Mouse (Mus musculus) forebrain, embryonic 15.5 days (tissue): Measurements from ENCODE around the gene Dhx9. TPM values are rescaled to one million over a fixed set of nuclear protein-coding genes. Genes with fewer than 3 reads are reported as not detected.
"Not testable (repeated sequence)": the region's sequence is repeated elsewhere in the genome, so short reads cannot be mapped to it uniquely, and the experiment has no call there.

ENCODE experiments used
- ATAC-seq: fragments of 200-750 bp; cut with Nextera tagmentation; replicated peaks from 2 replicates; pipeline ENCODE4 v1.8.0; 2017; ENCODE audit warnings: mild to moderate bottlenecking, moderate TSS enrichment, moderate library complexity
- H3K27ac ChIP-seq: fragments of 300-500 bp; sonication (generic); replicated peaks from 2 replicates; pipeline ENCODE4 v1.5.1; 2015; ENCODE audit warnings: mild to moderate bottlenecking, inconsistent platforms
- H3K27me3 ChIP-seq: fragments of 300-500 bp; sonication (generic); 2 replicates; pipeline ENCODE4 v1.6.1; 2015; ENCODE audit warnings: inconsistent platforms
- H3K36me3 ChIP-seq: fragments of 300-500 bp; sonication (generic); 2 replicates; pipeline ENCODE4 v1.6.1; 2015; ENCODE audit warnings: mild to moderate bottlenecking, inconsistent platforms
- H3K4me1 ChIP-seq: fragments of 300-500 bp; sonication (generic); 2 replicates; pipeline ENCODE4 v1.6.1; 2015; ENCODE audit warnings: inconsistent platforms
- H3K4me2 ChIP-seq: fragments of 300-500 bp; sonication (generic); replicated peaks from 2 replicates; pipeline ENCODE4 v1.6.1; 2015; ENCODE audit warnings: mild to moderate bottlenecking, inconsistent platforms
- H3K4me3 ChIP-seq: fragments of 300-500 bp; sonication (generic); 2 replicates; pipeline ENCODE4 v1.5.1; 2015; ENCODE audit warnings: mild to moderate bottlenecking, inconsistent platforms
- H3K9ac ChIP-seq: fragments of 300-500 bp; sonication (generic); replicated peaks from 2 replicates; pipeline ENCODE4 v1.6.1; 2015; ENCODE audit warnings: mild to moderate bottlenecking, inconsistent platforms
- H3K9me3 ChIP-seq: fragments of 300-500 bp; sonication (generic); 2 replicates; pipeline ENCODE4 v1.6.1; 2016; ENCODE audit warnings: inconsistent platforms
- whole genome bisulfite sequencing: fragments of 180-500 bp; shearing (Covaris S2); methylation state at CpG from one replicate; pipeline ENCODE4 v1.1.7; 2015; ENCODE audit warnings: mixed read lengths; 5-methylcytosine and 5-hydroxymethylcytosine counted together
- polyA plus RNA-seq: library from polyadenylated mRNA; unstranded; fragments of >200 nt; fragmentation: Nextera tagmentation; extraction: Ambion mirVana; gene quantifications from 2 replicates; pipeline ENCODE4 v1.2.1, GENCODE M21; 2015

Dhx9 gene
- polyA plus RNA-seq, 1 experiment from 2014 or later: 37.4 TPM

- 87% methylated on average over 11 of the region's 11 CpGs for WGBS
- Histone ChIP-seq H3K4me1 (no peaks in the 10 kb centered on the region), H3K9ac (no peak overlapping the region), H3K27ac (no peak overlapping the region), H3K36me3 (no peaks in the 10 kb centered on the region), H3K4me2 (no peak overlapping the region), H3K4me3 (no peak overlapping the region), H3K27me3 (no peaks in the 10 kb centered on the region), H3K9me3 (no peaks in the 10 kb centered on the region)
- ATAC-seq: no peak
These were observed 49.9 kb downstream of the Dhx9 start for GRCm38 (mm10) chr1:153437536-153437935.

GRCm38 (mm10) chr1:153433851-153434589 is 53.4 kb downstream of the Dhx9 start:
- Histone ChIP-seq H3K4me1 (no peaks in the 10 kb centered on the region), H3K9me3 (no peaks in the 10 kb centered on the region), H3K4me3 (no peak overlapping the region), H3K36me3 (no peaks in the 10 kb centered on the region), H3K27ac (no peak overlapping the region), H3K4me2 (no peak overlapping the region), H3K9ac (no peak overlapping the region), H3K27me3 (no peaks in the 10 kb centered on the region)
- 85% methylated on average over 5 of the region's 5 CpGs for WGBS
- no peak for ATAC-seq

GRCm38 (mm10) chr1:153432329-153432728 is 55.1 kb downstream of the Dhx9 start:
- Histone ChIP-seq H3K4me2 (no peak overlapping the region), H3K9ac (no peak overlapping the region), H3K9me3 (no peaks in the 10 kb centered on the region), H3K27me3 (no peaks in the 10 kb centered on the region), H3K4me3 (no peak overlapping the region), H3K4me1 (no peaks in the 10 kb centered on the region), H3K36me3 (no peaks in the 10 kb centered on the region), H3K27ac (no peak overlapping the region)
- ATAC-seq: no peak
- WGBS: 87% methylated on average over 2 of the region's 2 CpGs

GRCm38 (mm10) chr1:153431701-153432100 is 55.8 kb downstream of the Dhx9 start:
- Histone ChIP-seq H3K27me3 (no peaks in the 10 kb centered on the region), H3K4me1 (no peaks in the 10 kb centered on the region), H3K9me3 (no peaks in the 10 kb centered on the region), H3K4me3 (no peak overlapping the region), H3K27ac (no peak overlapping the region), H3K9ac (no peak overlapping the region), H3K4me2 (no peak overlapping the region), H3K36me3 (no peaks in the 10 kb centered on the region)
- no peak for ATAC-seq
- 87% methylated on average over 10 of the region's 10 CpGs for WGBS

GRCm38 (mm10) chr1:153431158-153431557 is 56.3 kb downstream of the Dhx9 start:
- Histone ChIP-seq H3K9ac (no peak overlapping the region), H3K4me1 (no peaks in the 10 kb centered on the region), H3K4me3 (no peak overlapping the region), H3K27me3 (no peaks in the 10 kb centered on the region), H3K27ac (no peak overlapping the region), H3K36me3 (no peaks in the 10 kb centered on the region), H3K4me2 (no peak overlapping the region), H3K9me3 (no peaks in the 10 kb centered on the region)
- WGBS: 79% methylated on average over 7 of the region's 7 CpGs
- no peak for ATAC-seq

- peak within 1 kb of the TSS; percentile 54 for H3K9ac ChIP-seq
- no peaks in the 10 kb centered on the region for H3K9me3 ChIP-seq
- WGBS: 2% methylated on average over 60 of the region's 60 CpGs
- peaks cover 3% of the 10 kb centered on the region; the same call in 1 of the 2 replicates for H3K27me3 ChIP-seq
- H3K4me2 ChIP-seq: peak within 1 kb of the TSS; percentile 96
- H3K36me3 ChIP-seq: no peaks in the 10 kb centered on the region
- ATAC-seq: peak; percentile 92
- no peak within 1 kb of the TSS for H3K27ac ChIP-seq
- H3K4me1 ChIP-seq: peaks cover 6% of the 10 kb centered on the region
- H3K4me3 ChIP-seq: peak within 1 kb of the TSS; percentile 61
These were observed 62.5 kb downstream of the Dhx9 start, which contains the start of gene Shcbp1l for GRCm38 (mm10) chr1:153424770-153425584. Gene Shcbp1l (plus strand): TSS chr1:153425162.

- H3K27me3 ChIP-seq: peaks cover 3% of the 10 kb centered on the region; the same call in 1 of the 2 replicates
- H3K36me3 ChIP-seq: no peaks in the 10 kb centered on the region
- H3K4me1 ChIP-seq: peaks cover 6% of the 10 kb centered on the region
- H3K4me2 ChIP-seq: peak overlapping the region; percentile 96
- no peak overlapping the region for H3K9ac ChIP-seq
- ATAC-seq: peak; percentile 26; the same call in 1 of the 2 replicates
- WGBS: 32% methylated on average over 12 of the region's 12 CpGs
- H3K27ac ChIP-seq: no peak overlapping the region
- peak overlapping the region; percentile 61 for H3K4me3 ChIP-seq
- H3K9me3 ChIP-seq: no peaks in the 10 kb centered on the region
These were observed 63.2 kb downstream of the Dhx9 start for GRCm38 (mm10) chr1:153424271-153424670.

GRCm38 (mm10) chr1:153417805-153418204 is 69.7 kb downstream of the Dhx9 start:
- not testable (repeated sequence) for H3K27me3 ChIP-seq, H3K27ac ChIP-seq, H3K36me3 ChIP-seq, H3K9me3 ChIP-seq, H3K9ac ChIP-seq, H3K4me2 ChIP-seq, H3K4me3 ChIP-seq, ATAC-seq, H3K4me1 ChIP-seq
- WGBS: 42% methylated on average over 4 of the region's 4 CpGs

- not testable (repeated sequence) for H3K36me3 ChIP-seq, ATAC-seq, H3K27ac ChIP-seq, H3K4me3 ChIP-seq, H3K27me3 ChIP-seq, H3K4me2 ChIP-seq, H3K9ac ChIP-seq, H3K4me1 ChIP-seq, H3K9me3 ChIP-seq
- WGBS: 84% methylated on average over 3 of the region's 3 CpGs
These were observed 71.1 kb downstream of the Dhx9 start for GRCm38 (mm10) chr1:153416271-153416832.

- 83% methylated on average over 3 of the region's 5 CpGs for WGBS
- ATAC-seq, H3K36me3 ChIP-seq, H3K9ac ChIP-seq, H3K4me1 ChIP-seq, H3K4me3 ChIP-seq, H3K4me2 ChIP-seq, H3K9me3 ChIP-seq, H3K27me3 ChIP-seq, H3K27ac ChIP-seq: not testable (repeated sequence)
These were observed 71.7 kb downstream of the Dhx9 start for GRCm38 (mm10) chr1:153415742-153416141.

- 96% methylated on average over 4 of the region's 4 CpGs for WGBS
- H3K36me3 ChIP-seq: no peaks in the 10 kb centered on the region
These were observed 72.5 kb downstream of the Dhx9 start for GRCm38 (mm10) chr1:153414962-153415361.

GRCm38 (mm10) chr1:153414114-153414723 is 73.2 kb downstream of the Dhx9 start:
- not testable (repeated sequence) for H3K4me1 ChIP-seq, H3K27ac ChIP-seq, H3K4me3 ChIP-seq, ATAC-seq, H3K9me3 ChIP-seq, H3K27me3 ChIP-seq, H3K9ac ChIP-seq, H3K4me2 ChIP-seq, H3K36me3 ChIP-seq
- WGBS: 85% methylated on average over 24 of the region's 24 CpGs

More at GRCm38 (mm10) chr1:153414962-153415361, 72.5 kb downstream of the Dhx9 start:
- H3K4me1 ChIP-seq: no peaks in the 10 kb centered on the region
- H3K27ac ChIP-seq: no peak overlapping the region
- H3K4me2 ChIP-seq: no peak overlapping the region
- no peaks in the 10 kb centered on the region for H3K27me3 ChIP-seq
- no peak for ATAC-seq
- no peaks in the 10 kb centered on the region for H3K9me3 ChIP-seq
- no peak overlapping the region for H3K9ac ChIP-seq
- no peak overlapping the region for H3K4me3 ChIP-seq
